Mouse (Mus musculus) right cerebral cortex, postnatal 4 days (tissue): Measurements from ENCODE around the gene Rpia.
"Not testable (repeated sequence)": the region's sequence is repeated elsewhere in the genome, so short reads cannot be mapped to it uniquely, and the experiment has no call there.

ENCODE experiments used
- DNase-seq: peaks from one replicate; pipeline ENCODE4 v3.0.0-alpha.2; 2022

The Rpia gene

GRCm38 (mm10) chr6:70791824-70792535 is at the start of gene Rpia:
Gene Rpia, minus strand, starts transcription at chr6:70792232.
- peak; percentile 96 for DNase-seq

- DNase-seq = no peak
Observed at GRCm38 (mm10) chr6:70840281-70840680, 48.2 kb upstream of the Rpia start.

DNA sequence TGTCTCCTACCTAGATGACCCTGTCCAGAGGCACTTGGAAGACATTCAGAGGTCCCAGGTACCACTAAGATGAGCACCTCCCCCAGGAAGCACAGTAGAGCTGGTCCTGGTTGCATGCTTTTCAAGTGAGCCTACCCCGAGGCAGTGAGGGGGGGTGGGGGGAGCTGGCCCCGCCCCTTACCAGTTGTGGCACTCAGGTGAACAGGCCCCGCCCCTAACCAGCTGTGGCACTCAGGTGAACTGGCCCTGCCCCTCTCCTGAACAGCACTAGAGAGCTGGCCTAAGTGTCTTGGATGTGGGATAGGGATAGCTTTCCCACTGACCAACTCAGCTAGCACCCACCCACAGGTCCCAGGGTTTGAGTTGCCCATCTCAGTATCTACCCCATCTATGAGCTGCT is 46.5 kb upstream of the Rpia start:
- DNase-seq = no peak

GRCm38 (mm10) chr6:70837297-70837696 is 45.3 kb upstream of the Rpia start:
- DNase-seq = no peak

GRCm38 (mm10) chr6:70831179-70831839 is 39.3 kb upstream of the Rpia start:
- no peak for DNase-seq

- no peak for DNase-seq
Observed at GRCm38 (mm10) chr6:70830552-70830951, 38.5 kb upstream of the Rpia start.

- no peak for DNase-seq
Observed at GRCm38 (mm10) chr6:70829451-70829850, 37.4 kb upstream of the Rpia start.

DNA sequence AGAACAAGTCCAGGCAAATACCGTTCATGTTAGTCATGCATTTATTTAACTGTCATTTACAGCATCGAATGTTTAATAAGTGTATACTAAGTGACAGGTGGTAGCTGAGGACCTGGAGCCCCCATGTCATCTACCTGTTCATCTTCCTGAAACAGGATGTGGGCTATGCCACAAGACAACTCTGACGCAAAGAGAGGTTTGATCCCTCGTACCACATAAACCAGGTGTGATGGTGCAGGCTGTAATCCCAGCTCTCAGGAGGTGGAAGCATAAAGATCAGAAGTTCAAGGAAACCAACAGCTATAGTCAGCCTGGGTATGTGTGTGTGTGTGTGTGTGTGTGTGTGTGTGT is 32.9 kb upstream of the Rpia start:
- DNase-seq = no peak

DNA sequence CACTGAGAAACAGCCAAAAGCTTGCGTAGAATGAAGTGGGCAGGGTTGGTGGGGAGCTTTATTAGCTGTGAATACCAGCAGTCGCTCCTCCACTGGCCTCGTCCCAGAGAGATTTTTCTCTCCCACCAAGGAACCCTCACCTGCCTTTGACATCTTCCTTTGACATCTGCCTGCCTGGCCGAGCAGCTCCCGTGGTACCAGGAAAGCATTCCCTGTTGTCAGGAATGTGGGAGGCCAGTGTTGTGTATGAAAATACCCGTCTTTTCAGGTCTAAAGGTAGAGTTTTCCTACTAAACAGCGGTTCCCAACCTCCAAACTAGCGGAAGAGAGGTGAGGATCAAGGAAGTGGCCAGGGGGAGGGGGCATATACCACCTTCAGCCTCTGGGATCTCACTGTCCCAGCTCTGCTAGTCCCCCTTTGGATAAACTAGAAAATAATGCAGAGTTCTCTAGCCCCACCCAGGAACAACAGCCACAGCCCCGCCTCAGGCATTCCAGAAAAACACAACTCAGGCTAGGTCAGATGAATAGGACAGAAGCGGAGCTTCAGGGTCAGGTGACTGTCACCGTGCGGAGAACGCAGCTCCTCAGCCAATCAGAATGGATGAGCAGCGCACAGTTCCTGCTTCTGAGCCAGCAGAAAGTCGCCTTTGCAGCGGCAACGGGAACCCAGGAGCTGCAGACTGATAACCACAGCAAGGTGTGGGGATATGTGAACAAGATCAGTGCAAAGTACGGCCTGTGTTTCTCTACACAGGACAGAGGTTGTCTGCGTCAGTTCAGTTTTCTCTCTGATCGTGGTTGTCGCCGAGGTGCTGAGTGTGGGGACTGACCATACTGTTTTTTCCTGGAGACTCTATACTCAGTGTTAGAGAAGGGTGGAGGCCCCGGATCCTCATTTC is 32.3 kb upstream of the Rpia start:
- peak; percentile 43 for DNase-seq

- not testable (repeated sequence) for DNase-seq
Observed at GRCm38 (mm10) chr6:70823277-70823676, 31.2 kb upstream of the Rpia start.

GRCm38 (mm10) chr6:70822386-70822910 is 30.4 kb upstream of the Rpia start:
- no peak for DNase-seq

GRCm38 (mm10) chr6:70821566-70821965 is 29.5 kb upstream of the Rpia start:
- no peak for DNase-seq

DNA sequence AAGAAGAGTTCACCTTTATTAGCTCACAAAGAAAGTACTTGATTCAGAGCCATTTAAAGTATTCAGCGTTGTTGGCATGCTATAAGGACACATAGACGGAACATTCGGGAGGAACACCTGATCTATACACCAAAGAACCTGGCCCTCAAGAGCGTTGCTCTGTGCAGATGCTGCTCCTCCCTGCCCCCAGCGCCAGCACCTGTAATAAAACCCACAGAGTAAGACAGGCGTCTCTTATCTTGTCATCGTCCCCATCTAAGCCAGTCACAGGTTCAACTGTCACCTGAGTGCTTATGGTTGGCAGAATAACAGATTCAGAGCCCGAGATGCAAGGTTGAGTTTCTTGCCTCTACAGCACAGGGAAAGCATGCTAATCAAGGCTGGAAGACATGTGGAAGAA is 23.4 kb upstream of the Rpia start:
- no peak for DNase-seq

DNA sequence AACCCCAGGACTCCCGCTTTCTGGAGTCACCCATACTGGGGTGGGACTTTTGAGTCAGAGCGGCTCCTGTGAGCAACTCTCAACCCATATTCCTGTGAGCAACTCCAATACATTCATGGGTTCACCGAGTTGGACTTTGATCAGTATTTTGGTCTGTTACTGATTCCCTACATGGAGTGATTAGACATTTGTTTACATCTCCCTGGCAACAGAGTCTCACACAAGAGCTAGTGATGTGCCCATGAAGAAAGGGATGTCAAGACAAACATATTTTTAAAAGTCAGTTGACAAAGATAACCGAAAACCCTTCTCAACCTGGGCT is 22.6 kb upstream of the Rpia start:
- DNase-seq = no peak

DNA sequence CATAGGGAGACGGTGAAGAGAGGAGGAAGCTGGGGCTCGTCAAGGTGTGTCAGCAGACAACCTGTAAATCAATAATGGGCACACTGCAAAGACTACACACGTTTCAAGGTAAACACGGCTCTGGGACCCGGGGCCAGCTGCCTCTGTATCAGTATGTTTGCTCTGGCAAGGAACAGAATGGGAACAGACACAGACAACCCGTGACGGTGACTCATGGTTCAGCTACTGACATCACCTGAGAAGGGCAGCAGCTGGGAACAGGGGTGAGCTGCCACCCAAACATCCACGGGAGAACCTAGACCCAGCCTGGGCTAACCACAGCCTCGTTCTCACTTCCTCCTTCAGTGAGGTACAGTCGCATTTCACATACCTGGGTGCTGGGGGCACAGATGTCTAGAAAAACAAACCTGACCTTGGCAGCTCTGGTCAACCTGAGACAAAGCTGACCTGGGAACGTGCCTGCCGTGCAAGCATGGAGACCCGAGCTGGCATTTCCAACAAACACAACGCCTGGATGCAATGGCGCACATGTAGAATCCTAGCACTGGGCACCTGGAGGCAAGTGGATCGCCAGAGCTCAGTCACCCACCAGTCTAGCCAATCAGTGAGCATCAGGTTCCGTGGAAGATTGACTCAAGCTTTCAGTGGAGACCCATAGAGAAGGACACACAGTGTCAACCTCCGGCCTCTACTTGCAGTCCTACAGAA is 22.0 kb upstream of the Rpia start:
- no peak for DNase-seq

- no peak for DNase-seq
Observed at GRCm38 (mm10) chr6:70812526-70812895, 20.5 kb upstream of the Rpia start.

- peak; percentile 88 for DNase-seq
Observed at GRCm38 (mm10) chr6:70811557-70812525, 19.8 kb upstream of the Rpia start.

DNA sequence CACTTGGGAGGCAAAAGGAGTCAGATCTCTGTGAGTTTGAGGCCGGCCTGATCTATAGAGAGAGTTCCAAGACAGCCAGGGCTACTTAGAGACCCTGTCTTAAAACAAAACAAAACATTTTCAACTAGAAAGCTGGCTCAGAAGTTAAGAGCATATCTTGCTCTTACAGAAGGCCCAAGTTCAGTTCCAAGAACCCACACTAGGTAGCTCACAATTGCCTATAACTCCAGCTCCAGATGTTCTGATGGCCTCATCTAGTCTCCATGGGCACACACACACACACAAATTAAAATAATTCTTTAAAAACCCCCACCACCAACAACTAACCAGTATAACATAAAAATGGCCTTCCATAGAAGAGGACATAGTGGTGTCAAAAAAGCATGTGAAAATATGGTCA is 18.5 kb upstream of the Rpia start:
- DNase-seq = no peak

- DNase-seq = no peak
Observed at GRCm38 (mm10) chr6:70806514-70806912, 14.5 kb upstream of the Rpia start.

DNA sequence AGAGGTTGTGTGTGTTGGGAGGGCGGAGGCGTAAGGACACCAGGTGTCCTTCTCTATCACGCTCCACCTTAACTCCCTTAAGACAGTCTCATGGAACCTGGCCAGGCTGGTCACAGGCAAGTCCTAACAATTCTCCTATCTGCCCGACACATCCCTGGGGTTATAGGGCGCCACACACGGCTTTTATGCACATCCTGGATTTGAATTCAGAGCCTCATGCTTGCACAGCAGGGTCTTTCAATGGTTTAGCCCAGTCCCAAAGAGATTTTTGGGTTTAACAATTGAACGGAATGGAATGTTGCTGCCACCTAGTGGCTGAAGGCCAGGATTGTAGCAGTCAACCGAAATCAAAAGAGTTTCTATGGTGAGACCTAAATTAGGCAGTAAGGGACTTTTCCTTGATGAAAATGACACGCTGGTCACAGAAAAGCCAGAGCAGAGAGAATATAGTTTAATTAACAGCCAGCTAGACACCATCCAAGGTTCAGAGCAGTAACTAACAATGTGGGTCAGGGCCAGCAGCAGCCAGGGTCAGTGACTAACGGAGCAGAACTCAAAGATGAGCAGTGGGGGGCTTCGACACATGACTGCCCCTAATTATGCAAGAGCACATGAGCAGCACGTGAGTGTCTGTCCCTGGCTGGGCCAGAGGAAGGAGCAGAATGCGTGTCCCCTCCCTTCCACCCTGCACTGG is 13.9 kb upstream of the Rpia start:
- peak; percentile 69 for DNase-seq

GRCm38 (mm10) chr6:70805267-70805666 is 13.2 kb upstream of the Rpia start:
- DNase-seq = peak; percentile 58
